Mouse (Mus musculus) midbrain, embryonic 14.5 days (tissue): ENCODE measurements at regions not wholly inside any gene's neighbourhood (a gene's known extent, or its start where the extent isn't known, plus 50 kb on each side); places are given as distances from the start of the nearest gene placed in this dataset.

Experiments used
- ATAC-seq: fragments of 200-750 bp; cut with Nextera tagmentation; 2 replicates; pipeline ENCODE4 v1.8.0; 2017; ENCODE audit warnings: moderate number of reproducible peaks, moderate library complexity; ENCODE audit not compliant: low FRiP score, low TSS enrichment
- DNase-seq: peaks from one replicate; pipeline ENCODE4 v3.0.0-alpha.2; 2015
- H3K27ac ChIP-seq: fragments of 300-500 bp; sonication (generic); replicated peaks from 2 replicates; pipeline ENCODE4 v1.5.1; 2014; ENCODE audit warnings: mild to moderate bottlenecking, low read depth, low read length, moderate library complexity
- H3K27me3 ChIP-seq: fragments of 300-500 bp; sonication (generic); 2 replicates; pipeline ENCODE4 v1.6.1; 2014; ENCODE audit warnings: low read length, control low read depth, mixed read lengths; ENCODE audit not compliant: control insufficient read depth, insufficient read depth
- H3K36me3 ChIP-seq: fragments of 300-500 bp; sonication (generic); 2 replicates; pipeline ENCODE4 v1.6.1; 2014; ENCODE audit warnings: low read length, control low read depth; ENCODE audit not compliant: control insufficient read depth, insufficient read depth
- H3K4me1 ChIP-seq: fragments of 300-500 bp; sonication (generic); 2 replicates; pipeline ENCODE4 v1.6.1; 2014; ENCODE audit warnings: mild to moderate bottlenecking, antibody characterized with exemption, low read length, control low read depth; ENCODE audit not compliant: control insufficient read depth, insufficient read depth
- H3K4me2 ChIP-seq: fragments of 300-500 bp; sonication (generic); 2 replicates; pipeline ENCODE4 v1.6.1; 2014; ENCODE audit warnings: mild to moderate bottlenecking, low read length, moderate library complexity
- H3K4me3 ChIP-seq: fragments of 300-500 bp; sonication (generic); replicated peaks from 2 replicates; pipeline ENCODE4 v1.5.1; 2014; ENCODE audit warnings: low read depth, low read length
- H3K9ac ChIP-seq: fragments of 300-500 bp; sonication (generic); replicated peaks from 2 replicates; pipeline ENCODE4 v1.6.1; 2014; ENCODE audit warnings: mild to moderate bottlenecking, low read length, moderate library complexity
- H3K9me3 ChIP-seq: fragments of 300-500 bp; sonication (generic); 2 replicates; pipeline ENCODE4 v1.6.1; 2016; ENCODE audit warnings: low read length, control low read depth, mixed read lengths; ENCODE audit not compliant: control insufficient read depth
- WGBS: fragments of 180-500 bp; shearing (Covaris S2); extraction: QIAGEN DNeasy Blood & Tissue Kit; methylation state at CpG from one replicate; pipeline ENCODE4 v1.1.7; 2014; 5-methylcytosine and 5-hydroxymethylcytosine counted together

DNA sequence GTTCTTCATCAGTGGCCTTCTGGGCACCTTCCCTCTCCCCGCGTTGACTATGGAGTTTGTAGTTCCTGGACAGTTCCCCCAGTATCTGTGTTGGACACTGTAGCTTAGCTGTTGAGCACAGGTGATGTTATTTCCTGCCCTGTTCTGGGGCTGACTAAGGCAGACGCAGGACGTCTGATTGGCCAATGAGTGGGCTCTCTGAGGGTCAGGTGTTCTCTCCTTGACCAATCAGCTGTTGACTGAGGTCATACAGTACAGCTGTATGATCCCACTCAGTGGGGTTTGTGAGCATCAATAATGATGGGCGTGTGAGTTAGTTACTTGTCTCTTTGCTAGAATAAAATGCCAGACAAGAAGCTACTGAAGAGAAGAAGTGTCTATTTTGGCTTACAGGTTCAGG, 91.6 kb upstream of the Zc3h12a start:
- no peak overlapping the region for H3K27ac ChIP-seq
- no peaks in the 10 kb centered on the region for H3K4me1 ChIP-seq
- no peaks in the 10 kb centered on the region for H3K36me3 ChIP-seq
- WGBS, result 93% methylated on average over 5 of the region's 5 CpGs
- no peak for ATAC-seq
- H3K4me3 ChIP-seq, result no peak overlapping the region
- peaks cover 7% of the 10 kb centered on the region for H3K9me3 ChIP-seq
- DNase-seq, result no peak
- no peak overlapping the region for H3K9ac ChIP-seq
- H3K4me2 ChIP-seq, result no peak overlapping the region
- H3K27me3 ChIP-seq, result no peaks in the 10 kb centered on the region

- Histone ChIP-seq H3K4me1 (no peaks in the 10 kb centered on the region), H3K4me2 (no peak overlapping the region), H3K9ac (no peak overlapping the region), H3K27ac (peak overlapping the region; percentile 10; the same call in 1 of the 2 replicates), H3K36me3 (no peaks in the 10 kb centered on the region), H3K9me3 (peaks cover 7% of the 10 kb centered on the region), H3K27me3 (no peaks in the 10 kb centered on the region), H3K4me3 (no peak overlapping the region)
- WGBS, result 50% methylated on average over 10 of the region's 10 CpGs
- DNase-seq (peak; percentile 67), ATAC-seq (no peak)
Observed at GRCm38 (mm10) chr4:125214306-125214705, 86.7 kb upstream of the Zc3h12a start.

DNA sequence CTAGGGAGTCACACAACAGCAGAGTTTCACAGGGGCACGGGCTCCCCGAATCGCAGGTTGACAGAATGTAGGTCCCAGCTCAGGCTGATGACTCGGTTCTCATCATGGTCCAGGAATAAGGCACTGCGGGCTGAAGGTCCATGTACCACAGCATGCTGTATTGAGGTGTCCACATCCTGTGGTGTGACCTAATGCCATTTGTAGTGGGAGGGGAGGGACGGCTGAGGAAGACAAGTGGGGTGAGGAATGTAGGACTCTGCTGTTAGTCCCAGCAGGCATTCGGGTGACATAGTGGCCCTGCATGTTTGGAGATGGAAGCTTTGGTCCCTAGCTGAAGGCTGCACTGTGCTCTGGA, 84.5 kb upstream of the Zc3h12a start:
- Histone ChIP-seq H3K27me3 (no peaks in the 10 kb centered on the region), H3K9me3 (peaks cover 7% of the 10 kb centered on the region), H3K4me3 (no peak overlapping the region), H3K4me2 (no peak overlapping the region), H3K27ac (no peak overlapping the region), H3K36me3 (no peaks in the 10 kb centered on the region), H3K4me1 (no peaks in the 10 kb centered on the region), H3K9ac (no peak overlapping the region)
- 56% methylated on average over 7 of the region's 7 CpGs for WGBS
- DNase-seq (no peak), ATAC-seq (no peak)

DNA sequence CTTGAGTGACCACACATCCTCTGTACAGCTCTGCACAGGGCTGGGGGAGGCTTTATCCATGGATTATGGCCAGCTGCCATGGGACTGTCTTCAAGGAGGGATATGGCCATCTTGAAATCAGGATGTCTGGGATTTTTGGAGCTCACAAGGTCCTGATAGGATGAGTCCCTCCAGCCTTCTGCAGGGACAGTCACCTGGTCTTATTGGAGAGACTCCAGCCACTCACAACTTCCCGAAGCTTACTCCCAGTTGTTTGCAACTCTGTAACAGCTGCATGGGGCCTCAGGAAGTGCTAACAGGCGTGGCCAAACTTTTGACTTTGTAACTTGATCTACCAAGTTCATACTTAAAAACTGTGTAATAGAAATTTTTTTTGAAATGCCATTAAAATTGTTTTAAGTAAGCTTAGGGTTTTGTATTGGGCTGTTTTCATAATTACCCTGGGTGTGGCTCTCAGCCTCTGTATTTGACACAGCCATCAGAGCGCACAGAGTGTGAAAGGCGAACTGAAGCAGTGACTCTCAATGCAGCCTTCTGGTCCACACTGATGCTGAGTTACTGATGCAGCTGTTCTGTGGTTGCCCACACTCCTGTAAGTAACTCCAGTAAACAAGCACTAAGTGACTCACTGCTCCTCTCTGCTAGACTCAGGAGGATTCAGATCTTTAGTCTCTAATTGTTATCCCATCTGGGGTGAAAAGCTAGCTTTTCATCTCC, 84.0 kb upstream of the Zc3h12a start:
- Histone ChIP-seq H3K9me3 (peaks cover 7% of the 10 kb centered on the region), H3K36me3 (no peaks in the 10 kb centered on the region), H3K4me2 (no peak overlapping the region), H3K4me3 (no peak overlapping the region), H3K4me1 (no peaks in the 10 kb centered on the region), H3K27me3 (no peaks in the 10 kb centered on the region), H3K9ac (no peak overlapping the region), H3K27ac (no peak overlapping the region)
- 69% methylated on average over 4 of the region's 4 CpGs for WGBS
- DNase-seq (no peak), ATAC-seq (no peak)

GRCm38 (mm10) chr4:125210719-125211118, 83.1 kb upstream of the Zc3h12a start:
- Histone ChIP-seq H3K9ac (no peak overlapping the region), H3K36me3 (no peaks in the 10 kb centered on the region), H3K27me3 (no peaks in the 10 kb centered on the region), H3K4me1 (no peaks in the 10 kb centered on the region), H3K4me3 (no peak overlapping the region), H3K4me2 (no peak overlapping the region), H3K9me3 (peaks cover under 1% of the 10 kb centered on the region), H3K27ac (no peak overlapping the region)
- 74% methylated on average over 6 of the region's 6 CpGs for WGBS
- ATAC-seq, result no peak
- DNase-seq, result no peak

GRCm38 (mm10) chr4:125208136-125208915, 80.7 kb upstream of the Zc3h12a start:
- DNase-seq (no peak), ATAC-seq (no peak)
- no peaks in the 10 kb centered on the region for H3K4me1 ChIP-seq
- no peak overlapping the region for H3K4me3 ChIP-seq
- WGBS, result 76% methylated on average over 17 of the region's 17 CpGs
- no peak overlapping the region for H3K27ac ChIP-seq
- no peak overlapping the region for H3K4me2 ChIP-seq
- no peak overlapping the region for H3K9ac ChIP-seq
- H3K9me3 ChIP-seq, result no peaks in the 10 kb centered on the region
- H3K27me3 ChIP-seq, result no peaks in the 10 kb centered on the region
- H3K36me3 ChIP-seq, result no peaks in the 10 kb centered on the region

GRCm38 (mm10) chr4:125203521-125203920, 75.9 kb upstream of the Zc3h12a start:
- no peak for DNase-seq
- no peak for ATAC-seq
- H3K4me1 ChIP-seq, result 0 out of 2 replicates have a peak, but pooled peaks cover 7% of the 10 kb centered on the region
- H3K4me2 ChIP-seq, result no peak overlapping the region
- no peak overlapping the region for H3K4me3 ChIP-seq
- H3K36me3 ChIP-seq, result no peaks in the 10 kb centered on the region
- 85% methylated on average over 8 of the region's 8 CpGs for WGBS
- H3K27me3 ChIP-seq, result no peaks in the 10 kb centered on the region
- H3K9ac ChIP-seq, result no peak overlapping the region
- no peaks in the 10 kb centered on the region for H3K9me3 ChIP-seq
- H3K27ac ChIP-seq, result no peak overlapping the region

GRCm38 (mm10) chr4:125201638-125202325, 74.1 kb upstream of the Zc3h12a start:
- ATAC-seq (no peak), DNase-seq (peak; percentile 48)
- Histone ChIP-seq H3K4me1 (0 out of 2 replicates have a peak, but pooled peaks cover 7% of the 10 kb centered on the region), H3K9ac (no peak overlapping the region), H3K4me2 (no peak overlapping the region), H3K36me3 (no peaks in the 10 kb centered on the region), H3K27me3 (no peaks in the 10 kb centered on the region), H3K4me3 (no peak overlapping the region), H3K27ac (no peak overlapping the region), H3K9me3 (no peaks in the 10 kb centered on the region)
- 73% methylated on average over 12 of the region's 12 CpGs for WGBS
